Mouse (Mus musculus) c-Kit-negative CD71-positive TER-119-positive erythroid progenitor cells, embryonic 14.5 days (primary cell): ENCODE data around the gene 4921524J17Rik.

Experiments
- DNase-seq: peaks from one replicate; pipeline ENCODE4 v3.0.0-alpha.2; 2013; ENCODE audit warnings: low read depth, low spot score

The 4921524J17Rik gene

DNA sequence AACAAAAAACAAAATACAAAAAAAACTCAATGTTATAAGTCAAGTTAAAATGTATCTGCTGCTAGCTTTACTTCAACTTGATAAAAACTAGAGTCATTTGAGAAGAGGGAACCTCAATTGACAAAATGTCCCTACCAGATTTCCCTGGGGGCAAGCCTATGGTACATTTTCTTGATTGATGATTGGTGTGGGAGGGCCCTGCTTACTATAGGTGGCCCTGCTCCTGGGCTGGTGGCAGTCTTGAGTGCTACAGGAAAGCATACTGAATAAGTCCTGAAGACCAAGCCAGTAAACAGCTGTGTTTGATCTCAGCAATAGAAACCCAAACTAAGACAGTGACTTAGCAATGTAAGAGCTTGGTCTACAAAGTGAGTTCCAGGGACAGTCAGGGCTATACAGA is 11.5 kb upstream of the 4921524J17Rik start:
- no peak for DNase-seq

GRCm38 (mm10) chr8:85441564-85441963 is 8.9 kb upstream of the 4921524J17Rik start:
- DNase-seq: no peak

DNA sequence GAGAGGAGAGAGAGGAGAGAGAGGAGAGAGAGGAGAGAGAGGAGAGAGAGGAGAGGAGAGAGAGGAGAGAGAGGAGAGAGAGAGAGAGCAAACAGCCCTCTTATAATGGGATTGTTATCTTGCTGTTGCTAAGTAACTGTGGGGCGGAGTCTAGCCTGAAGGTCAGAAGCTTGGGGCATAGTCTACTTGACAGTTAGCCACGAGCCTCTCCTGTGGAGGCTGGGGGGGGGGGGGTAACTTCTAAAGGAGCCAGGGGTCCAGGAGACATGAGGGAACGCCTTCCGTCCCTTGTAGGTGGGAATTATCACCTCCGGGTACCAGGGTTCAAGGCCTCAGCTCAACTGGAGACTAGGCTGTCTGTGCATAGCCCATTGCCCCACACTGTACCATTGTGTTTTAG is 3.1 kb upstream of the 4921524J17Rik start:
- no peak for DNase-seq

- no peak for DNase-seq
Observed at GRCm38 (mm10) chr8:85434817-85435216, 2.2 kb upstream of the 4921524J17Rik start.

DNA sequence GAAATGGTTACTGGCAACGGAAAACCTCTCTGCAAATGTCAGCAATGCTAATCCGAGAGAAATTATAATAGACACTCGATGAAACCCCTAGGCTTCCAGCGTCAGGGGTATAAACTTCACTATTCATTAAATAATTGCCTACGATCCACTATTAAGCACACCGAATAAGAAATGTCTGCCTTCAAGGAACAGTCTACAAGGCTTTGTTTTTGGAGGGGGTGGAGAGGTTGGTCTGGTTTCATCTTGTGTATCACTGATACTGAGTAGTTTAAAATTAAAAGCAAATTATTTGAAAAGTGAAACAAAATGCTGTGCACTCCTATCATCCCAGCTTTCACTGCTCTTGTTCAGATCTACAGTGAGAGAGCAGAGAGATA is 372 bp upstream of the 4921524J17Rik start:
- no peak for DNase-seq

GRCm38 (mm10) chr8:85431281-85432167 is 1.1 kb downstream of the 4921524J17Rik start:
- DNase-seq: no peak

DNA sequence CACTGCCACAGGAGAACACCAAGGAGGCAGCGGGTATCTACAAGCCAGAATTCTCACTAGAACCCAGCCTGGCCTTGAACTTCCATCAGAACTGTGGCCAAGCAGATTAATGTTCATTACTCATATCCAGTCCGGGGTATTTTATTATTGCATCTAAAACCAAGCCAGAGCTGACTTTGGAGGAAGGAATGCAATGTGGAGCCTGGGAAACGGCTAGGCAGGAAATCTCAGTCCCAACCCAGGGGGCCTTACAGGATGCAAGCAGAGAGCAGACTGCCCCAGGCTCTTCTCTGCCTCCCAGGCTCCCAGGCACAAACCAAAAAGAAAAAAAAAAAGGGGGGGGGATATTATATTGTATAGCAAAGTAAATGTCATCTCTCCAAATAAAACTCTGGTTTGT is 1.8 kb downstream of the 4921524J17Rik start:
- DNase-seq: no peak

GRCm38 (mm10) chr8:85429219-85429618 is 3.4 kb downstream of the 4921524J17Rik start:
- DNase-seq: no peak

- DNase-seq: no peak
Observed at GRCm38 (mm10) chr8:85427026-85427425, 5.6 kb downstream of the 4921524J17Rik start.

- no peak for DNase-seq
Observed at GRCm38 (mm10) chr8:85421329-85421728, 11.3 kb downstream of the 4921524J17Rik start.

DNA sequence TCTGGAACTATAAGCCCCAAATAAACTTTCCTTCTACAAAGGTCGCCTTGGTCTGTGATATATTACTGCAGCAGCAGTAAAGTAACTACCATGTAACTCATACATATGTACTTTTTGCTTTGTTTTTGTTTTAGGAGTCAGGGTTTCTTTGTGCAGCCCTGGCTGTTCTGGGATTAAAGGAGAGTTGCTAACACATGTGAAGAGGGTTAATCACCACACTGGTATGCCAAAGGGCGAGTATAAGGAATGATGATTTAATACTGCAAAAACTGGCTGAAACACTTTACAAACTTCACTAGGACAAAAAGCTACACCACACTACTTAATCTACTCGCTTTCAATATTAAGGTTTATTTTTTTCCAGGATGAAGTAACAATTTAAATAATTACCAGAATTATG is 24.1 kb downstream of the 4921524J17Rik start:
- no peak for DNase-seq

GRCm38 (mm10) chr8:85408053-85408505 is 24.6 kb downstream of the 4921524J17Rik start:
- no peak for DNase-seq

- no peak for DNase-seq
Observed at GRCm38 (mm10) chr8:85405961-85406360, 26.7 kb downstream of the 4921524J17Rik start.

- DNase-seq: no peak
Observed at GRCm38 (mm10) chr8:85405418-85405817, 27.2 kb downstream of the 4921524J17Rik start.

GRCm38 (mm10) chr8:85398548-85398947 is 34.1 kb downstream of the 4921524J17Rik start:
- DNase-seq: no peak

DNA sequence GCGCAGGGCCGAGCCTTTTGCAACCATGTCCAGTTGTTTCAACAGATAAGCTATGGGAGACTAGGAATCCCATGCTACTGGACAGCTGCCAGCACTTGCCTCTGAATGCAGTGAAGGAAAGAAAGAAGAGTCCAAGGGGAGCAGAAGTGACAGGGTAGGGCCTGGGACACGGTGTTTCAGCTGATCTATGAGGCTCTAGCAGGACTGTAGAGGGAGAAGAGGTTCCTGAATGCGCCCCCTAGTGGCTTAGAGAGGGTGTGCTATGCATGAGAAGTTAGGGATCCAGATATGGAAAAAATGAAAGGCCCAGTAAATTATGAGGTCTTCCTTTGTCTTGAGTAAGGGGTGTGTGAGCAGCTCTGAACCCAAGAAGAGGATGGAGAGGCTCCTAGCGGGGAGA is 35.1 kb downstream of the 4921524J17Rik start:
- peak; percentile 77 for DNase-seq

DNA sequence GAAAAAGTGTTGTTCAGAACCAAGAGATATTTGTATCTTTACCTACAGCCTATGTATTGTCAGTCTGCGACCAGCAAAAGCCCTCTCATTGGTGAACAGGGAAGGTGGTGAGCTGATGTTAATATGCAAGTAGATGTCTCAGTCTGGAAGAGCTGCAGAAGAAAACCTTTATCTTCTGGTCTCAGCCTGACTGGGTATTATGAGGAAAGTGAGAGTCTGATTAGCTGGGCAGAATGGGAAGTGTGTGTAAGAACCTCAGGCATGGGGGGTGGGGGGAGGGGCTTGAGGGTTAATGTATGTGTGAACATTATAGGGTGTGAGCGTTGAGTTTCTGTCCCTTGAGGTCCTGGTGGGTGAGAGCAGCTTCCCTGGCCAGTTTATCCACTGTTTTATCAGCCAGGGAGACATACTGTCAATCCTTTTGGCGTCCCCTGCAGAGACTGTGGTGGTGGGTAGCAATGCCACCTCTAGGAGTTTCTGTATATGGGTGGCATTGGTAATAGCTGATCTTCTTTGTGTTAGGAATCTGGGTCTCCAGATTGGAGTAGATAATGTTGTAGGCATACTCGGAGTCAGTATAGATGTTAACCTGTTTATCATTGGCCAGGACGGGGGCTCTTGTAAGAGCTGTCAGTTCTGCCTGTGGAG is 36.1 kb downstream of the 4921524J17Rik start:
- DNase-seq: no peak

DNA sequence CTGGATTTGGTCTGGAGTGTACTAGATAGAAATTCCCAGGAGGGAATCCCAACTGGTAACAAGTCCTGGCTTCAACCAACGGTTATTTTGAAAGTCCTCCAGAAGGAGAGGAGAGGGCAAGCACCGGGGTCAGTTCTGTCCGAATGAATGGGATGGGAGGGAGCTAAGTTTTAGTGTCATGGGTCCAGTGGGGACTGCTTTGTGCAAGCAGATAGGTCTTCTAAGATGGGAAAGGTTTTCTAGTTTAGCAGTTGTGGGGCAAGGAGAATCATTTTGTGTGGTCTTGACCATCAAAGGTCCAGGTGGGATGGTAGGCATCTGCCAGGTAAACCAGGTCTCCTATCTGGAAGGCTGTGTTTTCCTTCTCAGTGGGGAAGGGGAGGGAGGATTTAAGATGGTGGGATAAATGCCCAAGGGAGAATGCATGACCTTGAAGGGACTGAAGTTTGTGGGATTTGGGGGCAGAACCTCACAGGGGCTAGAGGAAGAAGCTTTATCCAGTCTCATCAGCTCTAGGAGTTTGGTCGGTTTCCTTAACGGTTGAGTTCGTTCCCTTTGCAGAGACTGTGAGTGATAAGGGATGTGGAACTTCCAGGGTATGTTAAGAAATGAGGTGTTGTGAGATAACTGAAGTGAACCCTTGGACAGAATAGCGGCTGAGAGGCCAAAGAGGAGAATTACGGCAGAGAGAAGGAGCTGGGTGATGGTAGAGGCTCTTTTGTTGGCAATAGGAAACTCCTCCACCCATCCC is 36.8 kb downstream of the 4921524J17Rik start:
- DNase-seq: no peak

GRCm38 (mm10) chr8:85395017-85395416 is 37.6 kb downstream of the 4921524J17Rik start:
- no peak for DNase-seq

GRCm38 (mm10) chr8:85393199-85393598 is 39.4 kb downstream of the 4921524J17Rik start:
- no peak for DNase-seq

GRCm38 (mm10) chr8:85391438-85391837 is 41.2 kb downstream of the 4921524J17Rik start:
- DNase-seq: no peak

DNA sequence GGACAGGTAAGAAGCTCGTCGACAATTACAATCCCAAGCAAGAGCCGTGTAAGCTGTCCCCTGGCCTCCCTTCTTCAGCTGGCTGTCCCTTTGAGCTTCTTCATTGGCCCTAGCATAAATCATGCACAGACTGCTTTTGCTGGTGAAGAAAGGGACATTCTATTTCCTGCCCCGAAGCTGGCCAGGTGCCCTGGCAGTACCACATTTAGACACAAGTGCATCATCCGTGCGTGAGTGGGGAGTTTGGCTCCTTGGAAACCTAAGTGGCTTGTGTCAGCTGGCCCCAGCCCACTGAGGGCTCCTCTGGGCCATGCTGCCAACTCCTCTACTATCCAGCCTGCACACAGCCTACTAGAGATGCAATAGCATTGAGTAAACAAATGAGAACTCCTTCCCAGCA is 46.4 kb downstream of the 4921524J17Rik start, which contains the start of gene Mylk3:
Gene Mylk3, minus strand, starts transcription at position 141 of the 400 bp plus-strand sequence.
- no peak for DNase-seq
